Mouse (Mus musculus) regulatory T cell (primary cell): ENCODE results near the gene Ccdc57.

Experiments
- in situ Hi-C: fragments of 300-600 bp; cut with MboI, MseI; formaldehyde crosslinking; loops from one replicate; pipeline ENCODE4 v1.15.1; 2025; ENCODE audit warnings: high pct_unique_total_duplicates

Gene Ccdc57

GRCm38 (mm10) chr11:120932564-120933398, at the start of gene Ccdc57:
Gene Ccdc57 (minus strand): TSS chr11:120932872.
- in situ Hi-C loops: no loop called here

GRCm38 (mm10) chr11:120982459-120982858, 49.8 kb upstream of the Ccdc57 start:
- in situ Hi-C loops: no loop called here

GRCm38 (mm10) chr11:120981661-120982060, 49.0 kb upstream of the Ccdc57 start:
- in situ Hi-C loops: no loop called here

GRCm38 (mm10) chr11:120980427-120981035, 47.9 kb upstream of the Ccdc57 start:
- in situ Hi-C loops: no loop called here

- in situ Hi-C loops: no loop called here
These were observed 47.2 kb upstream of the Ccdc57 start for GRCm38 (mm10) chr11:120979711-120980426.

GRCm38 (mm10) chr11:120973318-120973717, 40.6 kb upstream of the Ccdc57 start:
- in situ Hi-C loops: no loop called here

- in situ Hi-C loops: no loop called here
These were observed 38.6 kb upstream of the Ccdc57 start for GRCm38 (mm10) chr11:120971237-120971636.

- in situ Hi-C loops: no loop called here
These were observed 37.1 kb upstream of the Ccdc57 start for GRCm38 (mm10) chr11:120969742-120970141.

GRCm38 (mm10) chr11:120965587-120965986, 32.9 kb upstream of the Ccdc57 start:
- in situ Hi-C loops: no loop called here

GRCm38 (mm10) chr11:120964195-120965157, 31.8 kb upstream of the Ccdc57 start:
- in situ Hi-C loops: no loop called here

GRCm38 (mm10) chr11:120962909-120963308, 30.2 kb upstream of the Ccdc57 start:
- in situ Hi-C loops: no loop called here

GRCm38 (mm10) chr11:120962050-120962771, 29.5 kb upstream of the Ccdc57 start:
- in situ Hi-C loops: no loop called here

GRCm38 (mm10) chr11:120961594-120961993, 28.9 kb upstream of the Ccdc57 start:
- in situ Hi-C loops: no loop called here

- in situ Hi-C loops: no loop called here
These were observed 27.6 kb upstream of the Ccdc57 start for GRCm38 (mm10) chr11:120960248-120960647.

GRCm38 (mm10) chr11:120959564-120959963, 26.9 kb upstream of the Ccdc57 start:
- in situ Hi-C loops: no loop called here

- in situ Hi-C loops: no loop called here
These were observed 26.4 kb upstream of the Ccdc57 start for GRCm38 (mm10) chr11:120959066-120959465.

- in situ Hi-C loops: no loop called here
These were observed 25.1 kb upstream of the Ccdc57 start for GRCm38 (mm10) chr11:120957731-120958257.

- in situ Hi-C loops: no loop called here
These were observed 24.4 kb upstream of the Ccdc57 start for GRCm38 (mm10) chr11:120957052-120957451.

- in situ Hi-C loops: no loop called here
These were observed 23.0 kb upstream of the Ccdc57 start for GRCm38 (mm10) chr11:120955701-120956100.

GRCm38 (mm10) chr11:120954936-120955335, 22.3 kb upstream of the Ccdc57 start:
- in situ Hi-C loops: no loop called here
